ENCODE assay signal across 12 mouse cellular contexts in the genomic region with DNA sequence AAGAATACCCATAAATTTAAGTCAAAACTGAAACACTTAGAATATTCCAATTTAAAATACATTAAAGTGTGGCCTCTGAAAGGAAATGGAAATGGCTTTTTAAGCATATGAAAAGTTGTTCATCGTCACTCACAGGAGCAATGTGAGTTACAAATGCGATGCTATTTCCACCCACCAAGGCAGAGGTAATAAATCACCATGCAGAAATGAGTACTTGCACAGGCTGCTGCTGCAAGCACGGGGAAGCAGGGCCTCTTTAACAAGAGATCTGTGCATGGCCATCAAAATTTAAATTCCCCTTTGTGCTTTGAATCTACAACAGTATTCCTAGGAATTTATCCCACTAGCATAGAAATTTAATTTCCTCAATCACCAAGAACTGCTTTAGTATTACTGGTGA.
"Had no signal": no experiment of that assay in that cellular context is flagged by ENCODE, and none has a peak within 500 bp of the region (broad histone marks: within the 10 kb centered on the region; RNA-seq: fewer than 3 reads in every experiment).

No protein-coding gene starts in this region.

- ATAC-seq: intestine, postnatal 0 days; midbrain, embryonic 13.5 days had no signal

- H3K36me3 ChIP-seq: limb, embryonic 12.5 days; liver, embryonic 13.5 days; midbrain, embryonic 13.5 days; stomach, embryonic 15.5 days had no signal

- H3K4me3 ChIP-seq: left cerebral cortex, adult 2 months; limb, embryonic 12.5 days; liver, embryonic 13.5 days; midbrain, embryonic 13.5 days; stomach, embryonic 15.5 days had no signal

- H3K27me3 ChIP-seq: limb, embryonic 12.5 days; liver, embryonic 13.5 days; midbrain, embryonic 13.5 days; stomach, embryonic 15.5 days had no signal

- H3K27ac ChIP-seq: left cerebral cortex, adult 2 months; limb, embryonic 12.5 days; liver, embryonic 13.5 days; midbrain, embryonic 13.5 days; stomach, embryonic 15.5 days had no signal

- H3K9ac ChIP-seq: limb, embryonic 12.5 days; liver, embryonic 13.5 days; midbrain, embryonic 13.5 days; stomach, embryonic 15.5 days had no signal

- DNase-seq: kidney, adult 8-10 months; kidney, postnatal 4 days; liver; liver, embryonic 13.5 days; lung, adult 18-20 months; retina, postnatal 1 day; thymus, postnatal 36 days had no signal

- H3K9me3 ChIP-seq: limb, embryonic 12.5 days; liver, embryonic 13.5 days; midbrain, embryonic 13.5 days; stomach, embryonic 15.5 days had no signal

- H3K4me2 ChIP-seq: limb, embryonic 12.5 days; liver, embryonic 13.5 days; midbrain, embryonic 13.5 days; stomach, embryonic 15.5 days had no signal
